Mouse (Mus musculus) left cerebral cortex, adult 6 months (tissue): ENCODE measurements around the gene Uba52. TPM values are rescaled to one million over a fixed set of nuclear protein-coding genes. Genes with fewer than 3 reads are reported as not detected.

Source experiments
- long read RNA-seq, 2 experiments: library from polyadenylated mRNA; unstranded; transcript quantifications; one replicate each; pipeline ENCODE4 v2.0.0; 2019 to 2020
- polyA plus RNA-seq: library from polyadenylated mRNA; unstranded; fragments of <200 nt; fragmentation: Nextera tagmentation; gene quantifications from 2 replicates; pipeline ENCODE4 v1.2.3, GENCODE M21; 2021

The Uba52 gene
- polyA plus RNA-seq, result 3,921 and 4,944 TPM in 2 replicates
- long read RNA-seq, experiment 1, transcript Uba52-208 (3 exons, 387 nt), result minor isoform, 9 of 494 reads
- long read RNA-seq, experiment 1, transcript Uba52-205 (4 exons, 705 nt), result minor isoform, 17 of 494 reads
- long read RNA-seq, experiment 1, transcript Uba52-203 (4 exons, 711 nt), result major isoform, 419 of 494 reads
- long read RNA-seq, experiment 1, transcript Uba52-201 (4 exons, 541 nt), result minor isoform, 36 of 494 reads
- long read RNA-seq, experiment 1, partial matches to known transcripts, result 2 of 494 reads
- long read RNA-seq, experiment 1, other reads (novel, unspliced or antisense), result 8 of 494 reads
- long read RNA-seq, experiment 2, transcript Uba52-208 (3 exons, 387 nt), result minor isoform, 29 of 1,952 reads
- long read RNA-seq, experiment 2, transcript Uba52-205 (4 exons, 705 nt), result minor isoform, 22 of 1,952 reads
- long read RNA-seq, experiment 2, transcript Uba52-201 (4 exons, 541 nt), result minor isoform, 201 of 1,952 reads
- long read RNA-seq, experiment 2, transcript Uba52-203 (4 exons, 711 nt), result major isoform, 1,656 of 1,952 reads
- long read RNA-seq, experiment 2, partial matches to known transcripts, result 1 of 1,952 reads
- long read RNA-seq, experiment 2, other reads (novel, unspliced or antisense), result 38 of 1,952 reads

DNA sequence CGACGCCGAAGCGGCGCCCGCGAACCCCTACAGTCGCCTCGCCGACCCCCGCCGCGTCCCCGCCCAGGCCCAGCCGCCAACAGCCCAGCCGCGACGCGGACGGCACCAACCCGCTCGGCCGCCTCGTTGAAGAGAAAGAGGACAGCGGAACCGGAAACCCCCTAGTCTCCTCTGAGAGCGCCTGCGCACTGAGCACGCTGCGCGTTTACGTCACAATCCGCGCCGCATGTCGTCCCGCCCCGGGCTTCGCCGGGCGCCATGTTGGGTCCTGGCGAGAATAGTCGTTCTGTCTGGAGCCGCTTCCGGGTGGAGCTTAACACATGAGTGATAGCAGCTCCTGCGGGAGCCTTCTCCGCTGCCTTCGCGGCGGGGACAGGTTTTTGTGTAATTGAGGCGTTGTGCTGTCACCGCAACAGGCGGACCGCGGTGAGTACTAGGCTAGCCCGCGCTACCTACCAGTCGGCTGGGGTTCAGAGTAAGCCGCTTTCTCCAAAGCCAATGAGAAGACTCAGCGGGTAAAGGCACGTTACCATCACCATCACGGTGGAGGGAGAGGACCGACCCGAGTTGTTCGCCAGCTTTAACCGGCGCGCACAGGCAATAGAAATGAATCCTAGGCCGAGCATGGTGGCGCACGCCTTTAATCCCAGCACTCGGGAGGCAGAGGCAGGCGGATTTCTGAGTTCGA lies at the start of gene Uba52:
Gene Uba52, minus strand, starts transcription at position 574 of the 688 bp plus-strand sequence.

GRCm38 (mm10) chr8:70539077-70539813 lies 28.6 kb upstream of the Uba52 start, which contains the start of gene Ell:
Gene Ell (plus strand): TSS chr8:70539457.

GRCm38 (mm10) chr8:70527512-70528181 lies 17.0 kb upstream of the Uba52 start, which contains the start of the genes Fkbp8 and Kxd1:
Gene Fkbp8 (plus strand): TSS chr8:70527724.
Gene Kxd1 (minus strand): TSS chr8:70527956.

GRCm38 (mm10) chr8:70506328-70507026 lies 4.1 kb downstream of the Uba52 start, which contains the start of gene Rex1bd:
Gene Rex1bd (minus strand): TSS chr8:70506752.

DNA sequence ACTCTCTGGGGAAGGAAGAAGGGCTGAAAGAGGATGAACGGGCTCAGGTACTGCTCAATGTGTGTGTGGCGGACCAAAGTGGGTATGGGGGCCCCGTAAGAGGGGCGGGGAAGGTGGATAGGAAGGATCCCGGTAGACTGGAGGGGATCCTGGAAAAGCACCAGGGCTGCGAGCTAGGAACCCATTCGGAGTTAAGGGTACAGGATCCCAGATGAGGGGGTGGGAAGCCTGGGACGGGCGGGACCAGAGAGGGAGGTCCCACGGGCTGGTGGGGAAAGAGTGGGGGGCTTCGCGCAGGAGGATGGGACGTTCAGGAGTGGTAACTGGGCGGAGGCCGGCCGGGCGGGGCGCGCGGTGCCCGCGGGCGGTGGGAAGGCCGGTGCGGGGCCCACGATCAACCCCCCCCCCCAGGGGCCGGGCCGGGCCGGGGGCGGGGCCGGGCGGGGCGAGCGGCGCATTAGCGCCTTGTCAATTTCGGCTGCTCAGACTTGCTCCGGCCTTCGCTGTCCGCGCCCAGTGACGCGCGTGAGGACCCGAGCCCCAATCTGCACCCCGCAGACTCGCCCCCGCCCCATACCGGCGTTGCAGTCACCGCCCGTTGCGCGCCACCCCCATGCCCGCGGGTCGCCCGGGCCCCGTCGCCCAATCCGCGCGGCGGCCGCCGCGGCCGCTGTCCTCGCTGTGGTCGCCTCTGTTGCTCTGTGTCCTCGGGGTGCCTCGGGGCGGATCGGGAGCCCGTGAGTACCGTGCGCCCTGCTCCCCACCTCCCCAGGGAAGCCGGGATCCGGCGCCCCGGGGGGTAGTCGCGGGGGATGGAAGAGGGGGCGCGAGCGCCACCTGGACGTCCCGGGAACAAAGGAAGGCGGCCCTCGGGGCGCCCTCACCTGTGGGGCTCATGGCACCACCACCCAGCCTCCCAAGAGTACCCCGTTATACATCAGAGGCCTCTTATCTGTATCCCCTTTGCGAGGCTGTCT lies 17.6 kb downstream of the Uba52 start, which contains the start of gene Crlf1:
Gene Crlf1, plus strand, starts transcription at position 495 of the 977 bp plus-strand sequence.

DNA sequence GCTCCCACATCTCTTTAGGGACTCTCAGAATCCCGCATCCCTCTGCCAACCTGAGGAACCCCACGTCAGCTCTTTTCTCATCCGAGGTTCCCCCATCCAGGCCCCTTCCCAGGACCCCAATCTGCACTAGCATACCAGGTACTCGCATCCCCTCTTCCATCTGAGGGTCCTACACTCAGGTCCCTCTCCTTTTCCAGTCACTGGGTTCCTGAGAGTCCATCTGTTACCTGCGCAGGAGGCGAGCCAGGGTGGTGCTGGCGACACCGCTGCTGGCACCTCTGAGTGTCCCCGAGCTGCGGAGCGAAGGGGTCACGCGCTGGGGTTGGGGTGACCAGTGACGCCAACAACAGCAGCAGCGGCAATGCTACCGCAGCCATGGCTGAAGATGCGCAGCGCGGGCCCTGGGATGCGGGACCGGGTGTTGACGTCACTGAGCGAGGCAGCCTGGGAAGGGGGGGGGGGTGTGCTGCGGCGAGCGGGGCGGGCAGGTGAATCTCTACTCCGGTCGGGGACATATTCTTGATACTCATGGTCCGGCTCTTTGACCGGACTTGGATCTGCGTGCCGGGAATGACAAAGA lies 23.6 kb downstream of the Uba52 start, which contains the start of gene Tmem59l:
Gene Tmem59l, minus strand, starts transcription at position 418 of the 580 bp plus-strand sequence.

GRCm38 (mm10) chr8:70476333-70477268 lies 34.0 kb downstream of the Uba52 start, which contains the start of gene Klhl26:
Gene Klhl26 (minus strand): TSS chr8:70476968.

Other genes starting within 250 kb of the Uba52 start
- gene Homer3, start 228.0 kb downstream of the Uba52 start, polyA plus RNA-seq, result 2.0 and 6.7 TPM in 2 replicates
- gene Ddx49, start 208.3 kb downstream of the Uba52 start, polyA plus RNA-seq, result 21.0 and 26.7 TPM in 2 replicates
- 306 and 417 TPM in 2 replicates for gene Cope, start 208.3 kb downstream of the Uba52 start, polyA plus RNA-seq
- 86.2 and 92.0 TPM in 2 replicates for gene Cers1, start 195.0 kb downstream of the Uba52 start, polyA plus RNA-seq
- gene Gdf1, start 181.0 kb downstream of the Uba52 start, polyA plus RNA-seq, result 8.7 and 22.3 TPM in 2 replicates
- 4.3 and 7.7 TPM in 2 replicates for gene Upf1, start 157.5 kb downstream of the Uba52 start, polyA plus RNA-seq
- 0.23 and 0.41 TPM in 2 replicates for gene Comp, start 137.2 kb downstream of the Uba52 start, polyA plus RNA-seq
- gene Crtc1, start 71.2 kb downstream of the Uba52 start, polyA plus RNA-seq, result 53.2 and 75.6 TPM in 2 replicates
- gene Klhl26, start 33.8 kb downstream of the Uba52 start, polyA plus RNA-seq, result 30.8 and 37.7 TPM in 2 replicates
- gene Tmem59l, start 23.4 kb downstream of the Uba52 start, polyA plus RNA-seq, result 550 and 567 TPM in 2 replicates
- gene Crlf1, start 17.6 kb downstream of the Uba52 start, polyA plus RNA-seq, result 0.81 and 2.0 TPM in 2 replicates
- 347 and 396 TPM in 2 replicates for gene Rex1bd, start 4.0 kb downstream of the Uba52 start, polyA plus RNA-seq
- 287 and 603 TPM in 2 replicates for gene Fkbp8, start 16.9 kb upstream of the Uba52 start, polyA plus RNA-seq
- 73.8 and 77.6 TPM in 2 replicates for gene Kxd1, start 17.2 kb upstream of the Uba52 start, polyA plus RNA-seq
- gene Ell, start 28.7 kb upstream of the Uba52 start, polyA plus RNA-seq, result 3.9 and 9.1 TPM in 2 replicates
- 36.5 and 38.4 TPM in 2 replicates for gene Isyna1, start 83.6 kb upstream of the Uba52 start, polyA plus RNA-seq
- 88.8 and 293 TPM in 2 replicates for gene Ssbp4, start 98.1 kb upstream of the Uba52 start, polyA plus RNA-seq
- 0.72 and 1.7 TPM in 2 replicates for gene Lrrc25, start 105.4 kb upstream of the Uba52 start, polyA plus RNA-seq
- 0.23 TPM in 1 of 2 replicates, not detected in the other for gene Gdf15, start 121.7 kb upstream of the Uba52 start, polyA plus RNA-seq
- gene Pgpep1, start 149.6 kb upstream of the Uba52 start, polyA plus RNA-seq, result 11.0 and 11.5 TPM in 2 replicates
- 222 and 248 TPM in 2 replicates for gene Lsm4, start 162.4 kb upstream of the Uba52 start, polyA plus RNA-seq
- gene Jund, start 188.1 kb upstream of the Uba52 start, polyA plus RNA-seq, result 5.3 and 148 TPM in 2 replicates
- gene Iqcn, start 192.7 kb upstream of the Uba52 start, polyA plus RNA-seq, result 0.03 TPM in 1 of 2 replicates, not detected in the other
- 0.19 and 0.25 TPM in 2 replicates for gene Gm3336, start 207.7 kb upstream of the Uba52 start, polyA plus RNA-seq
- 0.18 and 0.60 TPM in 2 replicates for gene Pde4c, start 212.9 kb upstream of the Uba52 start, polyA plus RNA-seq
- 895 and 1,300 TPM in 2 replicates for gene Rab3a, start 243.9 kb upstream of the Uba52 start, polyA plus RNA-seq